14 mouse cellular contexts compared by ENCODE assay signal in the genomic region with DNA sequence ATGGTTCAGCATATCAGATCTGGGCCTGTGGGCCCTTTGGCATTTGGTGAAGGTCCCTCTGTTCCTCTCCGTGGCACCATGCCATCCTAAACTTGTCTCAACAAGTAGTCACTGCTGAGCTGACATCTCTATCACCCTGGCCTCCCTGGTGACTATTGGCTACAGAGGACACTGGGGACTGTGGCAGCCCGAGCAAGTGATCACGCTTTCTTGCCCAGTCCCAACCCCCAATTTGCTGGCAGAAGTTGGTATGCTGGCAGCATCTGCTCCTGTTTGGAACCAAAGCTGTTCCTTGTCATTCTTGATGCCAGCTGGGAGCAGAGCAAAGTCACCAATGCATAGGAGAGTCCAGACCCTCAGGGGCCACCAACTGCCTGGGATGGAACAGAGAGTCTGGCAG. TPM values are rescaled to one million over a fixed set of nuclear protein-coding genes. Genes with fewer than 3 reads are reported as not detected.
A peak's percentile ranks its signal among the peaks of the same experiment; 100 is the strongest.
DNase-seq lines count a peak whose midpoint lies in the region; ATAC-seq lines count a peak whose summit lies in the region.
"Had no signal": no experiment of that assay in that cellular context is flagged by ENCODE, and none has a peak within 500 bp of the region (broad histone marks: within the 10 kb centered on the region; RNA-seq: fewer than 3 reads in every experiment).

No protein-coding gene starts in this region.

- peak; percentile 5 to 36 for DNase-seq in heart, adult 9 months (ENCODE audit: low spot score in 2 of 2)
- DNase-seq in heart, postnatal 25 days (ENCODE audit: low spot score): no peak
- peak; percentile 32 for DNase-seq in Muller cell, postnatal 12 days (ENCODE audit: inconsistent ontology term)
- DNase-seq in adrenal gland, postnatal 14 days: peak; percentile 37
- DNase-seq: kidney, adult 2 months; thymus, postnatal 4 days had no signal

- intact Hi-C loops in heart, postnatal 25 days (cut with DNase I): loop anchor here (10.0 kb wide), 1 partner anchor 96 kb away; no protein-coding TSS in a partner anchor

- peak; percentile 41; the same call in 1 of the 2 replicates for ATAC-seq in frontal cortex, adult (ENCODE audit: low TSS enrichment)
- no peak for ATAC-seq in erythroblast, adult 5-6 weeks (replicated peaks; ENCODE audit: low FRiP score, poor library complexity, severe bottlenecking)
- ATAC-seq in CD4-positive, CD25-positive, alpha-beta regulatory T cell, adult 4 months: no peak

RNA-seq across cellular contexts. Expression of gene H2al1a, which starts 30.0 kb away (rescaled TPM):
- not detected for total RNA-seq in heart, postnatal 25 days (2021)
- total RNA-seq in adrenal gland, postnatal 14 days (2021): not detected in 2 replicates
- total RNA-seq in erythroblast, adult 5-6 weeks (2015; ENCODE audit: low replicate concordance): not detected in 2 replicates
- total RNA-seq in erythroblast, adult 5-6 weeks (2017; ENCODE audit: low replicate concordance): not detected in 2 replicates
- polyA plus RNA-seq in CD4-positive, CD25-positive, alpha-beta regulatory T cell, adult 4 months (2017; shearing (Covaris generic)): not detected
- total RNA-seq: gastrocnemius, postnatal 4 days had no signal
- polyA plus RNA-seq: embryonic facial prominence, embryonic 13.5 days; kidney, adult 2 months; limb, embryonic 11.5 days; macrophage; small intestine, adult 2 months had no signal

RNA-seq across cellular contexts. Expression of gene H2al1b, which starts 33.2 kb away (rescaled TPM):
- not detected for total RNA-seq in heart, postnatal 25 days (2021)
- total RNA-seq in adrenal gland, postnatal 14 days (2021): not detected in 2 replicates
- not detected in 2 replicates for total RNA-seq in erythroblast, adult 5-6 weeks (2015; ENCODE audit: low replicate concordance)
- total RNA-seq in erythroblast, adult 5-6 weeks (2017; ENCODE audit: low replicate concordance): 3.3 TPM in 1 of 2 replicates, not detected in the other
- not detected for polyA plus RNA-seq in CD4-positive, CD25-positive, alpha-beta regulatory T cell, adult 4 months (2017; shearing (Covaris generic))
- total RNA-seq: gastrocnemius, postnatal 4 days had no signal
- polyA plus RNA-seq: embryonic facial prominence, embryonic 13.5 days; kidney, adult 2 months; limb, embryonic 11.5 days; macrophage; small intestine, adult 2 months had no signal

RNA-seq across cellular contexts. Expression of gene H2al1c, which starts 36.4 kb away (rescaled TPM):
- total RNA-seq in heart, postnatal 25 days (2021): not detected
- not detected in 2 replicates for total RNA-seq in adrenal gland, postnatal 14 days (2021)
- not detected in 2 replicates for total RNA-seq in erythroblast, adult 5-6 weeks (2015; ENCODE audit: low replicate concordance)
- not detected in 2 replicates for total RNA-seq in erythroblast, adult 5-6 weeks (2017; ENCODE audit: low replicate concordance)
- polyA plus RNA-seq in CD4-positive, CD25-positive, alpha-beta regulatory T cell, adult 4 months (2017; shearing (Covaris generic)): not detected
- total RNA-seq: gastrocnemius, postnatal 4 days had no signal
- polyA plus RNA-seq: embryonic facial prominence, embryonic 13.5 days; kidney, adult 2 months; limb, embryonic 11.5 days; macrophage; small intestine, adult 2 months had no signal

RNA-seq across cellular contexts. Expression of gene H2al1d, which starts 39.5 kb away (rescaled TPM):
- not detected for total RNA-seq in heart, postnatal 25 days (2021)
- not detected in 2 replicates for total RNA-seq in adrenal gland, postnatal 14 days (2021)
- not detected in 2 replicates for total RNA-seq in erythroblast, adult 5-6 weeks (2015; ENCODE audit: low replicate concordance)
- total RNA-seq in erythroblast, adult 5-6 weeks (2017; ENCODE audit: low replicate concordance): not detected in 2 replicates
- not detected for polyA plus RNA-seq in CD4-positive, CD25-positive, alpha-beta regulatory T cell, adult 4 months (2017; shearing (Covaris generic))
- total RNA-seq: gastrocnemius, postnatal 4 days had no signal
- polyA plus RNA-seq: embryonic facial prominence, embryonic 13.5 days; kidney, adult 2 months; limb, embryonic 11.5 days; macrophage; small intestine, adult 2 months had no signal

RNA-seq across cellular contexts. Expression of gene H2al1e, which starts 42.7 kb away (rescaled TPM):
- not detected for total RNA-seq in heart, postnatal 25 days (2021)
- not detected in 2 replicates for total RNA-seq in adrenal gland, postnatal 14 days (2021)
- not detected in 2 replicates for total RNA-seq in erythroblast, adult 5-6 weeks (2015; ENCODE audit: low replicate concordance)
- total RNA-seq in erythroblast, adult 5-6 weeks (2017; ENCODE audit: low replicate concordance): not detected in 2 replicates
- polyA plus RNA-seq in CD4-positive, CD25-positive, alpha-beta regulatory T cell, adult 4 months (2017; shearing (Covaris generic)): not detected
- total RNA-seq: gastrocnemius, postnatal 4 days had no signal
- polyA plus RNA-seq: embryonic facial prominence, embryonic 13.5 days; kidney, adult 2 months; limb, embryonic 11.5 days; macrophage; small intestine, adult 2 months had no signal
